In genomic region chr1:138323076-138323630, GRCm38 (mm10) we compare ENCODE assay signal across 15 mouse cellular contexts. TPM values are rescaled to one million over a fixed set of nuclear protein-coding genes. Genes with fewer than 3 reads are reported as not detected.
DNase-seq lines count a peak whose midpoint lies in the region; ATAC-seq lines count a peak whose summit lies in the region.
"Had no signal": no experiment of that assay in that cellular context is flagged by ENCODE, and none has a peak within 500 bp of the region (broad histone marks: within the 10 kb centered on the region; RNA-seq: fewer than 3 reads in every experiment).

No protein-coding gene starts in this region.

- peak; percentile 84 for ATAC-seq in megakaryocyte, adult 5-6 weeks (ENCODE audit: poor library complexity, severe bottlenecking)
- ATAC-seq: hindbrain, embryonic 16.5 days had no signal

- intact Hi-C loops in heart, postnatal 10 days (cut with DNase I), result loop anchor here (10.0 kb wide), 2 partner anchors 232 to 382 kb away; no protein-coding TSS in a partner anchor

- DNase-seq in heart, adult 11 months, result peak; percentile 86
- DNase-seq in heart, postnatal 10 days, result no peak
- peak; percentile 39 to 52 for DNase-seq in spleen, postnatal 36 days (ENCODE audit: low spot score in 2 of 2)
- DNase-seq in spleen, postnatal 10 days (ENCODE audit: low spot score in 2 of 2), result no peak
- DNase-seq in layer of hippocampus, postnatal 10 days (ENCODE audit: low spot score in 2 of 2), result no peak
- DNase-seq in cerebellum, adult 9-11 months, result no peak
- DNase-seq in urinary bladder, postnatal 14 days (ENCODE audit: low spot score), result no peak
- DNase-seq: cerebellum, adult 8-10 months; spleen, adult 18-20 months; thymus, postnatal 14 days had no signal

RNA-seq across cellular contexts. Expression of gene Atp6v1g3, which starts 49.6 kb away (rescaled TPM):
- total RNA-seq in heart, postnatal 10 days (2021), result not detected
- not detected in 2 replicates for total RNA-seq in megakaryocyte, adult 5-6 weeks (2015)
- 0.65 TPM in 1 of 2 replicates, not detected in the other for total RNA-seq in megakaryocyte, adult 5-6 weeks (2017)
- not detected for total RNA-seq in layer of hippocampus, postnatal 10 days (2021)
- total RNA-seq: layer of hippocampus, postnatal 14 days; left cerebral cortex, postnatal 36 days; MEL had no signal

Comparison
In these comparisons a context has a peak if more than half of its experiments do, and no peak if none do; other contexts are left out.
1. DNase-seq: peak in heart, adult 11 months (single experiment) and spleen, postnatal 36 days (2 of 2); none in heart, postnatal 10 days (0 of 2), spleen, postnatal 10 days (0 of 2), layer of hippocampus, postnatal 10 days (0 of 2), cerebellum, adult 9-11 months (single experiment) and urinary bladder, postnatal 14 days (single experiment).